Mouse (Mus musculus): ENCODE results near the gene Ppm1h. TPM values are rescaled to one million over a fixed set of nuclear protein-coding genes. Genes with fewer than 3 reads are reported as not detected.

Gene Ppm1h
- polyA plus RNA-seq, 1 experiment, result 34.2 TPM

- peaks cover 2% of the 10 kb centered on the region; the same call in 1 of the 2 replicates for H3K4me1 ChIP-seq (ENCODE audit: control insufficient read depth, insufficient read depth, low read length)
- no peak overlapping the region for H3K4me3 ChIP-seq (ENCODE audit: insufficient read depth, low read length)
- no peak overlapping the region for H3K27ac ChIP-seq (ENCODE audit: insufficient read depth, low read length)
- TF ChIP-seq POLR2A (IDR thresholded peaks at IDR 0.05; ENCODE audit: extremely low read depth, insufficient read depth, low read length) (no peak), CTCF (IDR thresholded peaks at IDR 0.05; ENCODE audit: extremely low read depth, insufficient read depth, low read length) (no peak)
Measured at GRCm38 (mm10) chr10:122759729-122760128, 81.2 kb downstream of the Ppm1h start.

GRCm38 (mm10) chr10:122760469-122761307 lies 82.1 kb downstream of the Ppm1h start:
- H3K4me3 ChIP-seq (ENCODE audit: insufficient read depth, low read length), result no peak overlapping the region
- H3K4me1 ChIP-seq (ENCODE audit: control insufficient read depth, insufficient read depth, low read length), result no peaks in the 10 kb centered on the region; the same call in 1 of the 2 replicates
- no peak overlapping the region for H3K27ac ChIP-seq (ENCODE audit: insufficient read depth, low read length)
- no peak for TF ChIP-seq CTCF (IDR thresholded peaks at IDR 0.05; ENCODE audit: extremely low read depth, insufficient read depth, low read length)
- TF ChIP-seq POLR2A (IDR thresholded peaks at IDR 0.05; ENCODE audit: extremely low read depth, insufficient read depth, low read length), result no peak

GRCm38 (mm10) chr10:122762772-122763511 lies 84.4 kb downstream of the Ppm1h start:
- peaks cover 2% of the 10 kb centered on the region; the same call in 1 of the 2 replicates for H3K4me1 ChIP-seq (ENCODE audit: control insufficient read depth, insufficient read depth, low read length)
- no peak overlapping the region for H3K27ac ChIP-seq (ENCODE audit: insufficient read depth, low read length)
- TF ChIP-seq POLR2A (IDR thresholded peaks at IDR 0.05; ENCODE audit: extremely low read depth, insufficient read depth, low read length) (no peak), CTCF (IDR thresholded peaks at IDR 0.05; ENCODE audit: extremely low read depth, insufficient read depth, low read length) (no peak)
- no peak overlapping the region for H3K4me3 ChIP-seq (ENCODE audit: insufficient read depth, low read length)

GRCm38 (mm10) chr10:122763596-122763995 lies 85.0 kb downstream of the Ppm1h start:
- no peak overlapping the region for H3K27ac ChIP-seq (ENCODE audit: insufficient read depth, low read length)
- TF ChIP-seq CTCF (IDR thresholded peaks at IDR 0.05; ENCODE audit: extremely low read depth, insufficient read depth, low read length), result no peak
- no peak for TF ChIP-seq POLR2A (IDR thresholded peaks at IDR 0.05; ENCODE audit: extremely low read depth, insufficient read depth, low read length)

GRCm38 (mm10) chr10:122764653-122765052 lies 86.1 kb downstream of the Ppm1h start:
- peaks cover 4% of the 10 kb centered on the region for H3K4me1 ChIP-seq (ENCODE audit: control insufficient read depth, insufficient read depth, low read length)
- H3K4me3 ChIP-seq (ENCODE audit: insufficient read depth, low read length), result no peak overlapping the region
- TF ChIP-seq POLR2A (IDR thresholded peaks at IDR 0.05; ENCODE audit: extremely low read depth, insufficient read depth, low read length), result no peak
- no peak for TF ChIP-seq CTCF (IDR thresholded peaks at IDR 0.05; ENCODE audit: extremely low read depth, insufficient read depth, low read length)
- no peak overlapping the region for H3K27ac ChIP-seq (ENCODE audit: insufficient read depth, low read length)

More at GRCm38 (mm10) chr10:122763596-122763995, 85.0 kb downstream of the Ppm1h start:
- peaks cover 4% of the 10 kb centered on the region for H3K4me1 ChIP-seq (ENCODE audit: control insufficient read depth, insufficient read depth, low read length)
- H3K4me3 ChIP-seq (ENCODE audit: insufficient read depth, low read length), result no peak overlapping the region

GRCm38 (mm10) chr10:122765521-122765920 lies 87.0 kb downstream of the Ppm1h start:
- Histone ChIP-seq H3K4me3 (ENCODE audit: insufficient read depth, low read length) (no peak overlapping the region), H3K27ac (ENCODE audit: insufficient read depth, low read length) (no peak overlapping the region), H3K4me1 (ENCODE audit: control insufficient read depth, insufficient read depth, low read length) (peaks cover 9% of the 10 kb centered on the region)
- no peak for TF ChIP-seq CTCF (IDR thresholded peaks at IDR 0.05; ENCODE audit: extremely low read depth, insufficient read depth, low read length)
- no peak for TF ChIP-seq POLR2A (IDR thresholded peaks at IDR 0.05; ENCODE audit: extremely low read depth, insufficient read depth, low read length)

GRCm38 (mm10) chr10:122765992-122766391 lies 87.4 kb downstream of the Ppm1h start:
- Histone ChIP-seq H3K4me1 (ENCODE audit: control insufficient read depth, insufficient read depth, low read length) (peaks cover 9% of the 10 kb centered on the region), H3K27ac (ENCODE audit: insufficient read depth, low read length) (no peak overlapping the region), H3K4me3 (ENCODE audit: insufficient read depth, low read length) (no peak overlapping the region)
- TF ChIP-seq POLR2A (IDR thresholded peaks at IDR 0.05; ENCODE audit: extremely low read depth, insufficient read depth, low read length) (no peak), CTCF (IDR thresholded peaks at IDR 0.05; ENCODE audit: extremely low read depth, insufficient read depth, low read length) (no peak)

GRCm38 (mm10) chr10:122768204-122768892 lies 89.8 kb downstream of the Ppm1h start:
- H3K27ac ChIP-seq (ENCODE audit: insufficient read depth, low read length), result no peak overlapping the region
- no peak for TF ChIP-seq POLR2A (IDR thresholded peaks at IDR 0.05; ENCODE audit: extremely low read depth, insufficient read depth, low read length)
- TF ChIP-seq CTCF (IDR thresholded peaks at IDR 0.05; ENCODE audit: extremely low read depth, insufficient read depth, low read length), result no peak
- peaks cover 9% of the 10 kb centered on the region for H3K4me1 ChIP-seq (ENCODE audit: control insufficient read depth, insufficient read depth, low read length)
- no peak overlapping the region for H3K4me3 ChIP-seq (ENCODE audit: insufficient read depth, low read length)

- H3K27ac ChIP-seq (ENCODE audit: insufficient read depth, low read length), result no peak overlapping the region
- H3K4me3 ChIP-seq (ENCODE audit: insufficient read depth, low read length), result no peak overlapping the region
- TF ChIP-seq POLR2A (IDR thresholded peaks at IDR 0.05; ENCODE audit: extremely low read depth, insufficient read depth, low read length) (no peak), CTCF (IDR thresholded peaks at IDR 0.05; ENCODE audit: extremely low read depth, insufficient read depth, low read length) (no peak)
- peaks cover 9% of the 10 kb centered on the region for H3K4me1 ChIP-seq (ENCODE audit: control insufficient read depth, insufficient read depth, low read length)
Measured at GRCm38 (mm10) chr10:122768893-122769341, 90.4 kb downstream of the Ppm1h start.

Measured in cortical plate, adult 2 months (tissue).